Mouse (Mus musculus) liver, adult 2 months (tissue): ENCODE data around the gene Cd248. TPM values are rescaled to one million over a fixed set of nuclear protein-coding genes. Genes with fewer than 3 reads are reported as not detected.

Source experiments
- DNase-seq: peaks from one replicate; pipeline ENCODE4 v3.0.0-alpha.2; 2011; ENCODE audit warnings: low read depth, low spot score; ENCODE audit errors: extremely low read depth
- H3K27ac ChIP-seq: fragments of 200-500 bp; replicated peaks from 2 replicates; pipeline ENCODE4 v1.5.1; 2012; ENCODE audit warnings: low read depth, mild to moderate bottlenecking, control low read depth, inconsistent platforms, low read length; ENCODE audit not compliant: insufficient read depth
- H3K27me3 ChIP-seq: fragments of 200-500 bp; 2 replicates; pipeline ENCODE4 v1.6.1; 2012; ENCODE audit warnings: mild to moderate bottlenecking, moderate library complexity, low read length, inconsistent platforms; ENCODE audit not compliant: control insufficient read depth, insufficient read depth
- H3K36me3 ChIP-seq: fragments of 200-500 bp; 2 replicates; pipeline ENCODE4 v1.6.1; 2012; ENCODE audit warnings: low read length, inconsistent platforms; ENCODE audit not compliant: control insufficient read depth, insufficient read depth
- H3K4me1 ChIP-seq: fragments of 200-500 bp; 2 replicates; pipeline ENCODE4 v1.6.1; 2011; ENCODE audit warnings: low read length; ENCODE audit not compliant: control insufficient read depth, insufficient read depth
- H3K4me3 ChIP-seq: fragments of 200-500 bp; 2 replicates; pipeline ENCODE4 v1.5.1; 2011; ENCODE audit warnings: low read depth, mild to moderate bottlenecking, control low read depth, low read length, moderate library complexity; ENCODE audit not compliant: insufficient read depth
- H3K79me2 ChIP-seq: fragments of 200-500 bp; 2 replicates; pipeline ENCODE4 v1.6.1; 2012; ENCODE audit warnings: inconsistent platforms, mild to moderate bottlenecking, low read length, moderate library complexity; ENCODE audit not compliant: control insufficient read depth, insufficient read depth
- H3K9ac ChIP-seq: fragments of 200-500 bp; 2 replicates; pipeline ENCODE4 v1.6.1; 2012; ENCODE audit warnings: low read depth, mild to moderate bottlenecking, control low read depth, inconsistent platforms, low read length
- CTCF ChIP-seq: fragments of 200-500 bp; IDR thresholded peaks from 2 replicates; pipeline ENCODE4 v1.5.1; 2011; ENCODE audit warnings: low read depth, low read length, control low read depth
- POLR2A ChIP-seq: fragments of 200-500 bp; IDR thresholded peaks from 2 replicates; pipeline ENCODE4 v1.6.1; 2011; ENCODE audit warnings: low read length, control low read depth; ENCODE audit not compliant: insufficient read depth; ENCODE audit errors: extremely low read depth
- WGBS: fragments of 180-500 bp; shearing (Covaris S2); methylation state at CpG from one replicate; pipeline ENCODE4 v1.1.7; 2018; 5-methylcytosine and 5-hydroxymethylcytosine counted together
- polyA plus RNA-seq: library from polyadenylated mRNA; depleted of rRNA; stranded (reverse); fragments of >200 nt; gene quantifications from 2 replicates; pipeline ENCODE4 v1.2.3, GENCODE M21; 2012
- total RNA-seq: library from RNA; depleted of rRNA; stranded (reverse); fragments of >200 nt; gene quantifications from 2 replicates; pipeline ENCODE4 v1.2.3, GENCODE M21; 2014

The Cd248 gene
- total and polyA plus RNA-seq, 2 experiments, result 0.18 to 0.98 TPM

- TF ChIP-seq CTCF (no peak), POLR2A (no peak)
- H3K9ac ChIP-seq, result no peak overlapping the region
- H3K27me3 ChIP-seq, result no peaks in the 10 kb centered on the region
- no peaks in the 10 kb centered on the region for H3K36me3 ChIP-seq
- no peak for DNase-seq
- no peak overlapping the region for H3K4me3 ChIP-seq
- H3K4me1 ChIP-seq, result no peaks in the 10 kb centered on the region
- no peak overlapping the region for H3K27ac ChIP-seq
- H3K79me2 ChIP-seq, result no peaks in the 10 kb centered on the region
- 85% methylated on average over 5 of the region's 5 CpGs for WGBS
Measured at GRCm38 (mm10) chr19:5062041-5062440, 5.8 kb upstream of the Cd248 start.

- Histone ChIP-seq H3K79me2 (no peaks in the 10 kb centered on the region), H3K36me3 (no peaks in the 10 kb centered on the region), H3K4me3 (no peak overlapping the region), H3K9ac (no peak overlapping the region), H3K27me3 (no peaks in the 10 kb centered on the region), H3K27ac (no peak overlapping the region), H3K4me1 (no peaks in the 10 kb centered on the region)
- WGBS, result 89% methylated on average over 6 of the region's 6 CpGs
- no peak for DNase-seq
- TF ChIP-seq CTCF, result no peak
- TF ChIP-seq POLR2A, result no peak
Measured at GRCm38 (mm10) chr19:5062446-5062845, 5.4 kb upstream of the Cd248 start.

GRCm38 (mm10) chr19:5065104-5065503, 2.8 kb upstream of the Cd248 start:
- TF ChIP-seq CTCF (no peak), POLR2A (no peak)
- DNase-seq, result no peak
- no peaks in the 10 kb centered on the region for H3K79me2 ChIP-seq
- H3K4me1 ChIP-seq, result no peaks in the 10 kb centered on the region
- H3K36me3 ChIP-seq, result no peaks in the 10 kb centered on the region
- H3K9ac ChIP-seq, result no peak overlapping the region
- no peak overlapping the region for H3K4me3 ChIP-seq
- peaks cover 12% of the 10 kb centered on the region for H3K27me3 ChIP-seq
- 69% methylated on average over 7 of the region's 7 CpGs for WGBS
- H3K27ac ChIP-seq, result no peak overlapping the region

GRCm38 (mm10) chr19:5067040-5067799, 658 bp upstream of the Cd248 start:
- Histone ChIP-seq H3K27me3 (peaks cover 12% of the 10 kb centered on the region), H3K27ac (peak overlapping the region; percentile 46; the same call in 1 of the 2 replicates), H3K4me3 (no peak overlapping the region), H3K9ac (no peak overlapping the region), H3K4me1 (peaks cover 5% of the 10 kb centered on the region; the same call in 1 of the 2 replicates), H3K79me2 (no peaks in the 10 kb centered on the region), H3K36me3 (no peaks in the 10 kb centered on the region)
- 19% methylated on average over 15 of the region's 15 CpGs for WGBS
- TF ChIP-seq POLR2A (no peak), CTCF (no peak)
- DNase-seq, result no peak

- Histone ChIP-seq H3K27me3 (peaks cover 12% of the 10 kb centered on the region), H3K36me3 (no peaks in the 10 kb centered on the region), H3K4me3 (peak overlapping the region; percentile 53; the same call in 1 of the 2 replicates), H3K4me1 (peaks cover 9% of the 10 kb centered on the region; the same call in 1 of the 2 replicates), H3K9ac (peak overlapping the region; percentile 50; the same call in 1 of the 2 replicates), H3K27ac (no peak overlapping the region), H3K79me2 (no peaks in the 10 kb centered on the region)
- no peak for DNase-seq
- no peak for TF ChIP-seq POLR2A
- no peak for TF ChIP-seq CTCF
- WGBS, result 35% methylated on average over 21 of the region's 21 CpGs
Measured at GRCm38 (mm10) chr19:5068570-5069234, 824 bp downstream of the Cd248 start.

GRCm38 (mm10) chr19:5069486-5069885, 1.6 kb downstream of the Cd248 start:
- H3K4me1 ChIP-seq, result peaks cover 9% of the 10 kb centered on the region; the same call in 1 of the 2 replicates
- no peak overlapping the region for H3K27ac ChIP-seq
- H3K79me2 ChIP-seq, result no peaks in the 10 kb centered on the region
- 90% methylated on average over 5 of the region's 5 CpGs for WGBS
- no peak for TF ChIP-seq CTCF
- H3K36me3 ChIP-seq, result no peaks in the 10 kb centered on the region
- no peak overlapping the region for H3K4me3 ChIP-seq
- H3K9ac ChIP-seq, result no peak overlapping the region
- H3K27me3 ChIP-seq, result peaks cover 12% of the 10 kb centered on the region
- DNase-seq, result no peak
